Mouse (Mus musculus): ENCODE measurements around the gene Tnf. TPM values are rescaled to one million over a fixed set of nuclear protein-coding genes. Genes with fewer than 3 reads are reported as not detected.

The Tnf gene
- total RNA-seq (2015) (33.1 and 34.6 TPM in 2 replicates), total RNA-seq (2017) (28.2 and 30.0 TPM in 2 replicates)

DNA sequence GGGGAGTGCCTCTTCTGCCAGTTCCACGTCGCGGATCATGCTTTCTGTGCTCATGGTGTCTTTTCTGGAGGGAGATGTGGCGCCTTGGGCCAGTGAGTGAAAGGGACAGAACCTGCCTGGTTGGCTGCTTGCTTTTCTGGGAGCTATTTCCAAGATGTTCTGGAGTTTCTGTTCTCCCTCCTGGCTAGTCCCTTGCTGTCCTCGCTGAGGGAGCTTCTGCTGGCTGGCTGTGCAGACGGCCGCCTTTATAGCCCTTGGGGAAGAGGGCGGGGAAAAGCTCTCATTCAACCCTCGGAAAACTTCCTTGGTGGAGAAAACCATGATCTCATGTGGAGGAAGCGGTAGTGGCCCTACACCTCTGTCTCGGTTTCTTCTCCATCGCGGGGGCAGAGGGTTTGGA is at the start of gene Tnf:
TSS of gene Tnf (minus strand) at position 221 of the 400 bp plus-strand sequence.
- peak; percentile 68 for ATAC-seq (ENCODE audit: poor library complexity, severe bottlenecking)

DNA sequence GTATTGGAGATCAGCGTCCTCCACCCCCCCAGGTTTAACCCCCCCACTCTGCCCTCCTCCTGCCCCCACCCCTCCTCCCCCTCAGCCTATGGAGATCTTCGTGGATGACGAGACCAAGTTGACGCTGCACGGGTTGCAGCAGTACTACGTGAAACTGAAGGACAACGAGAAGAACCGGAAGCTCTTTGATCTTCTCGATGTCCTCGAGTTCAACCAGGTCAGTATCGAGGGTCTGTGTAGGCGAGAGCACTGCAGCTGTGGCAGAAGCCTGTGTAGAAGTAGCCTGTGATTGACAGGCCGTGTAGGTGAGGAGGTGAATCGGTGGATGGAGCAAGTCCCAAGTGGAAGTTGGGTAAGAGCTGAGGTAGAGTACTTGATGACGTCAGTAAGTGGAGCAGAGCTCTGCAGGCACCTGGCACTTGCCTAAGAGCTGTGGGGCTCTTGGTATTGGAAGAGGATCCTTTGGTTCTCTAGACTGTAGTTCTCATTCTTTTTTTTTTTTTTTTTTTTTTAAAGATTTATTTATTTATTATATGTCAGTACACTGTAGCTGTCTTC is 49.4 kb upstream of the Tnf start:
- peak; percentile 98 for ATAC-seq (ENCODE audit: poor library complexity, severe bottlenecking)

DNA sequence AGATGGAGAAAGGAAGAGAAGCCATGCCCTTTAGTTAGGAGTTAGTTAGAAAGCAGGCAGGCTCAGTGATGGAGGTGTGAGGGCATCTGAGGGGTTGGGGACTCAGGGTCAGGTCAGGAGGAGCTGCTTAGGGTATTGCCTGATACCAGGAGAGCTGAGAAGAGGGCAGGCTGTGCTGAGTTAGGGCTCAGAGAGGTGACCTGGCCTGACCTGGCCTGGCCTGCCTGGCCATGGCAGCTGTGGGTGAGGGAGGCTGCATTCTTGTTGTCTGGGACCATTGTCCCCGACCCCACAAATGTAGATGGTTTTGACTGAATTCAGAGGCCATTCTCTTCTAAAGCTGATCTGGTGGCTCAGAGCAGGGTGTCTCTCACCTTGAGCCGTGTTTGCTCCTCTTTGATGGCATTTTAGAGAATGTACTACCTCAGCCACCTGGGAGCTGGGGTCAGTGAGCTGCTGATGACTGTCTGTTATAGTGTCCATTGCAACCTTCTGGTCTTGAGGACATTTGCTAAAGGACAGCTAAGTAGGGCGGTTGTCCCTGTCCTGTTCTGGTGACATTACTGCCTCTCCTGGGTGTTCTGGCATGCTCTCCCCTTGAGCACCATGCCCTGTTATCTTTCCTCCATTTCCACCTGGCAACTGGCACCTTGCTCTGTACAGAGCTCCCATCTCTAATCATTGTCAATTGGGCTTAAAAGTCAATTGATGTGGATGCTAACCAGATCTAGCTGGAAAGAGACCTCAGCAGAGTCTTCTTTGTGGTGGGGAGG is 48.7 kb upstream of the Tnf start:
- ATAC-seq (ENCODE audit: poor library complexity, severe bottlenecking): no peak

DNA sequence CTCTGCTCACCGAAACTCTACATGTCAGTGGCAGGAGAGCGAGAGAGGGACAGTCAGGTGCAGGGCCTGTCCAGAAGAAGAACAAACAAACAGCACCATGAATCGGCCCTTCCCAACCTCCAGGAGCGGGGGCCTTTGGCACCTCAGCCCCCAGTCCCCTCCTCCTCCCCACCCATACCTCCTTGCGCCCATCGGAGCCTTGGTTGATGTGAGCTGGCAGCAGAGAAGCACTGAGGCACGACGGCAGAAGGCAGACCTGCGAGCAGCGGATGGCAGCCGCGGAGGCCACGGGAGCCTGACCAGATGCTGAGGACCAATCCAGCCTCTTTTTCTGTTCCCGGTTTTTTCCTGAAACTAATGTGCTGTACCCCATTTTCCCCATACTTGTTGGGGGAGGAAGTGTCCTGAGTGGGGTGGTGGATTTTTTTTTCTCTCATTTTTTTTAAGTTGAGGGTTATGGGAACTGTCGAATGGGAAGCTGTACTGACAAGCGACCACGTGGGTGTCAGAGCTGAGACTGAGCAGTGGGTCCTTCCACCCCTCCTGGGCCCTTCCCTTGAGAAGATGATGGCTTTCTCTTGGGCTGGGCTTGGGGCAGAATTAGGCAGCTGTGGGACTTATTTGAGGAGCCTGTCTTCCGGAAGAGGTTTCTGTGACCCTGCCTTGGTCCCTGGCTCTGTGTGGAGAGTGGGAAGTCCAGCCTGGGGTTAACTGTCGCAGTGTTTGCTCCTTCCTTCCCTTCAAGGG is 47.8 kb upstream of the Tnf start:
- no peak for ATAC-seq (ENCODE audit: poor library complexity, severe bottlenecking)

DNA sequence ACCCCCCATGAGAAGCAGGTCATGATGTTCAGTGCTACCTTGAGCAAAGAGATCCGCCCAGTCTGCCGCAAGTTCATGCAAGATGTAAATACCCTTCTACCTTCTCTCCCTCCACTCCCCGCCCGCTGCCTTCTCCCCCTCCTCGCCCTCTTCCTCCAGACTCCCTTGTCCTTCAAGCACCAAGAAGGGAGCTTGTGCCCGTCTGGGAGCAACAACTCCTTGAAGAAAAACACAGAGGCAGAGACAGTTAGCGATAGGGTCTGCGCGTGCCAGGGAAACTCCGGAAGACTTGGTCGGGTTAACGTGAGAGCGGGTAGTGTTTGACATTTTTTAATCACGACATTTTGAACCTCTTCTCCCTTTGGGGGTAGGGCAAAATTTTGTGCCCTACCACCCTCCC is 47.2 kb upstream of the Tnf start:
- no peak for ATAC-seq (ENCODE audit: poor library complexity, severe bottlenecking)

DNA sequence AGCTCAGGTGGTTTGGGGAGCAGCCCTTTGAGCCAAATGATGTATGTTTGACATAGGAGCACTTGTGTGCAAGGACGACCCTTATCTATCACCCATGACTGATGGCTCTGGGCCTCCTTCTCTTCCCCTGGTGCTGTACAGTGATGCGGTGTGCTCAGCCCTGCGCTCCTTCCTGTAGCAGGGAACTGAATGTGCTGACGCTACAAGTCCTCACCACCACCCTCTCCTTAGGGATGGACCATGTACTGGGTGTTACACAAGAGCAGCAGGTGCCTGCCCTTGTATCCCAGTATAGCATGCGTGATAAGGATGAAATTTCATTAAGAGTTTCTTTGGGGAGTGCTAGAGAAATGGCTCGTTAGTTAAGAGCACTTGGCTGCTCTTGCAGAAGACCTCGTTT is 45.3 kb upstream of the Tnf start:
- no peak for ATAC-seq (ENCODE audit: poor library complexity, severe bottlenecking)

DNA sequence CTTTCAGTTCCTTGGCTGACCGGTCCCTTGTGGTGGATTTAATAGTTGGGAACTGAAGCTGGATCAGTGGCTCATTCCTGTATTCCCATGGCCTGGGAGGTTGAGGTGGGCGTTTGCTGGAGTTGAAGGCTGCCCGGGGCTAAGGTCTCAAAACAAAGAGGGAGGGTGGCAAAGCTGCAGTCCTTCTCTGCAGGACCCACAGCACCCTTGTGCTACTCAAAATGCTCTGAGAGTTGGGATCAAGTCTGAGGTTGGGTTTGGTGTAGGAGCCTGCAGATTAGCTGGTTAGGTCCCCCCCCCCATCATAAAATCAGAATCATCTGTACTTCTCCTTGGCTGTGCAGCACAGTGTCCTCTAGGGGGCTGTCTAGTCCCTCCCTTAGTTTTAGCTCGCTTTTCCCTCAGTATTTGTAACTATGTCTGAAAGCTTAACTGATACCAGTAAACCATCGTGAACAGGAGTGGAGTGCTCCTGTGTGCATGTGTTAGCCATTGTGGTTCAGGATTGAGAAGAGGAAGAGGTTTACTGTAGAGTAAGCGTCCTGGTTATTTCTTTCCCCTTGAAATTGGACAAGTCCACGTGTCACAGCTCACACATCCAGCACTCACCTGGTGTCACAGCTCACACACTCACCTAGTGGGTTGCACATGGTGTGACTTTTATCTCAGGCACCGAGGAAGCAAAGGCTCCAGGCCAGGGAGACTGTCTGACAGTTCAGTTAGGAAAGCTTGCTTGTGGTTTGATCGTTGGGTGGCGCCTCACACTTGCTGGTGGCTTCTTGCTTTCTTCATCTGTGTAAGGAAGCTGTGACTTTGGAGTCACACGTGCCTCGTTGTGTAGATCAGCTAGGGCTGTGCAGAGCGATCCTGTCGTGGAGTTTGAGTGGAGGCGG is 44.2 kb upstream of the Tnf start:
- peak; percentile 25; the same call in 1 of the 2 replicates for ATAC-seq (ENCODE audit: poor library complexity, severe bottlenecking)

DNA sequence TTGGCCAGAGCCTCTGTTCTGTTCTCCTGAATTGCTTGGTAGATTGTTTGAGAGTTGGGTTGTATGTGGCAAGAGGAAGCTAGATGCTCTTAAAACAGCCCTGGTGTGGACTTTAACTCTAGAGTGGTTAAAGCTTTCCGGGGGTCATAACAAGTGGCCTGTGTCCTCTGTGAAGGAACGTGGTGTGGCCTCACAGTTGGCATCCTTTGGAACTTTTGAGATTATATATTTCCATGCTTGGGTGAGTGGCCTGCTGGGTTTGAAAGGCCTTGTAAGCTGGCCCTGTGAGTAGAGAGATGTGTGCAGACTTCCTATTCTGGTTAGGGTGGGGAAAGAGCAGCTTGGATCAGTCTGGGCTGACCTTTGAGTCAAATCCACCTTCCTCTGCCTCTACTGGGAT is 43.2 kb upstream of the Tnf start:
- ATAC-seq (ENCODE audit: poor library complexity, severe bottlenecking): no peak

DNA sequence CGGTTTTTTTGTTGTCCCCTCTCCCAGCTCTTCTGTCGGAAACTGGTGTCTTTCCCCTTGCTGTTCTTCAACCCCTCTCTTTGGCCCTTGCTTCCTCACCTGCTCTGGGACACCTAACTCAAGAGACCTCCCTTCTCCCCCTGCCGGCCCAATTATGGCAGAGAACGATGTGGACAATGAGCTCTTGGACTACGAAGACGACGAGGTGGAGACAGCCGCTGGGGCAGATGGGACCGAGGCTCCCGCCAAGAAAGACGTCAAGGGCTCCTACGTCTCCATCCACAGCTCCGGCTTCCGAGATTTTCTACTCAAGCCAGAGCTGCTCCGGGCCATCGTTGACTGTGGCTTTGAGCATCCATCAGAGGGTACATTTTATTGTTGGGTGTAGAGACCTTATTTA is 41.3 kb upstream of the Tnf start:
- no peak for ATAC-seq (ENCODE audit: poor library complexity, severe bottlenecking)

DNA sequence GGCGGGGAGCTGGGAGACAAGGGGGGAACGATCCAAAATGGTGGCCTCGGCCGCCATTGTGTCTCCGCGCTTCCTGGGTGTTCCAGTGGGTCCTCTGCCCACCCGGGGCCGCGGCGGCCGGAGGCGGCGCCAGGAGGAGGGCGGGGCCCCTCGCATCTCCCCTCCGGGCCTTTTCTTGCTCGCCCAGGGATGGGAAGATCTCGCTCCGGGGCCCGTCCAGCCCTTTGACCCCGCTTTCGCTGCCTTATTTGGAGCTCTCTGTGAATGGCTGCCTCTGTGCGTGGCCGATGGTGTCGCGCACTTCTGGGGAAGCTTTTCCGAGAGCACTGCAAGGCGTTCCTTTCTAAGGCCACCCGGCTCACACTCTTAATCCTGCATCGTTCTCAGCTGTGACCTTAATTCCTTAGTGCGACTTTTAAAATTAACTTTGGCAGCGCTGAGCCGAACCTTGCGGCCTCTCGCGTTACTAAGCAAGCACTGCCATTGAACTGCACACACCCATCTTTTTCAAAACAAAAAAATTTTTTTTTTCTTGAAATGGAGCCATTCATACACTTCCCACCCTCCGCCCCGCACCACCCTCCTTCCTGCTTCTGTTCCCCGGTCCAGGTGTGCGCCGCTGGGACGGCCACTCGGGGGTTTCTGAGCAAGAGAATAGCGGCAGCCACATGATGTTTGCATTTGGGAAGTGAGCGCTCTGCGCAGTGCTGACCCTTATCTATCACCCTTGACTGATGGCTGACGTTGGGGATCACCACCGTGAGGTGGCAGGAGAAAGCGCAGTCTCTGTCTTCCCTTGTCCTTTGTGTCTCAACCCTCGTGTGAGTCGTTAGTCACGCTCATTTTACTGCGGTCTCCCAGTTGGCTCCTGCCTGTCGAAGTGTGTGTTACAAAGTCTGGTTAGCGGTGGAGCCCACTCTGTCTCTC is 40.5 kb upstream of the Tnf start:
- peak; percentile 54 for ATAC-seq (ENCODE audit: poor library complexity, severe bottlenecking)

DNA sequence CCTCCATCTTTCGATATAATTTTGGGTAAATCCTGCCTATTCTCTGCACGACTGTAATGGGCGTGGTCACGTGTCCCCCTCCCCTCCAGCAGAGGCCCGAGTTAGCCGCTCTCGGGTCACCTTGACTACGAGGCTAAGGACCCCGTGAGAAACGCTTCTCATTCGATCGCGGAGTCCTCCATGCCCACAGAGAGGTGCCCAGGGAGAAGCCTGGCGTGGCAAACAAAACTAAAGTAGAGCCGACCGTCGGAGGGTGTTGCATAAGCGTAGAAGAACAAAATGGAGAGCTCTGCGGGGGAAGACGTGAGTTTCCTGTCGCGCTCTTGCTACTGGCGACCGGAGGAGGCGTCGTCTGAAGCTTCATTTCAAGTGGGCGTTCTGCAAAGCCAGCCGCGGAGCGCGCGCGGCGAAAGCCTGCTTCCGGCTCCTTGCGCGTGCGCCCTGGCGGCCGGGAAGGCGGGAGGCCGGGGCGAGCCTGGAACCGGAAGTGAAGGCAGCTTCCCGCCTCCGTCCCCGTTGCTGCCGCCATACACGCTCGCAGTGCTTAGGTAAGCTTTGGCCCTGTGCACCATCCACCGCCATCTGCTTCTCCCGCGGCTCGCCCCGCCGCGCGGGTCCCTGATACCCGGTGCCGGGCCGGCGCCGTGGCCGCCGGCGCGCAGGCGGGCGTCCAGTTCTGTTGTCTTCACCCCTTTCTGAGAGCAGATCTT is 39.7 kb upstream of the Tnf start, which contains the start of gene Ddx39b:
TSS of gene Ddx39b (plus strand) at position 442 of the 710 bp plus-strand sequence.
- peak; percentile 65 for ATAC-seq (ENCODE audit: poor library complexity, severe bottlenecking)

DNA sequence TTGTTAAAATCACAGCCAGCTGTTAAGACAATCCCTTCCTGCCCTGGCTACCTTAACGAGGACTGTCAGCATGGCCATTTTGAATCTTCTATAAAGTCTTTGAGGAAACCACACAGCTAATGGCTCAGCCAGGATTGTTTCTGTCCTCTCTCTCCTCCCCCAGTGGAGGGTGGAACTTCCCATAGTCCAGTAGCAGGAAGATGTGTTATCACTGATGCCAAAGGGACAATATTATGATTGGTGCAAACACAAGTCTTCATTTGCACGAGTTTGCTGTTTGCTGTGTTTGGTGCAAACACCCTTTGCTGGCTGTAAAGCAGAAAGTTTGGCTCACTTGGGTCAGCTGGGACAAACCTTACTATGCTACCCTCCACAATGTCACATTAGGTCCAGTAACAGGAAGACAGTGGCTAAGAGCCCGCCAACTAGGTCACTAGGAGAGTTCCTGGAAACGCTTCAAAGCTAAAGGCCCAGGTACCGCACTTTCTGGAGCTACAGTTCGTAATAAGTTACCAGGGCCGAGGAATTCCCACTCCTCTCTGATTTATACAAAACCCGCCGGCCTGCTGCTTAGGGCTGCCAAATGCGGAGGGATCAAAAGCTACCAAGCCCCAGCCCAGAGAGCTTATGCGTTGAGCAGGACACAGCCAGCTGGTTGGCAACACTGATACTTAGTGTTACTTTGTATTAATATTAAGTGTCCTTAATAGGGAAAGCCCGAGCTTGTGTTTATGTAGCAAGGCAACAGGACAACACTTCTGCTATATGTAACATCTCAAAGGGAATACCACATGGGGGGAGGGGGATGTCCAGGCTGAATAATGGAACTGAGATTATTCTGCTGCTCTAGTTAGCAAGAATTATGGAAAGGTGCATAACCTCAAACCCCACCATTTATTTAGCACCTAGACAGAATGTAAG is 38.8 kb upstream of the Tnf start:
- no peak for ATAC-seq (ENCODE audit: poor library complexity, severe bottlenecking)

DNA sequence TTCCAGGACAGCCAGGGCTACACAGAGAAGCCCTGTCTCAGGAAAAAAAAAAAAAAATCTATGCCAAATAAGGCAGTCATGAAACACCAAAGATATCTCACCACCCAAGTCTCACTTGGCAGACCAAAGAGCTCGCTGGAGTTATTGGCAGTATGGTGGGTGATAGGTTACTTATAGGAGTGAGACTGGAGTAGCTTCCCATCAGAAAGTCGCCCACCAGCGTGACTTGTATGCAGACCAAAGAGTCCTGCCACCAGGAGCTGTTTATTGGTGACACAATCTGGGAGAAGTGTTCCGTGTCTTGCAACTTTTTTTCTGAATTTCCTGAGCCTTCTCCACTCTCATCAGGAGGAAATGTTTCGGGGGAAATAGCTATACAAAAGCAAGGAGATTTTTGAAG is 37.9 kb upstream of the Tnf start:
- no peak for ATAC-seq (ENCODE audit: poor library complexity, severe bottlenecking)

DNA sequence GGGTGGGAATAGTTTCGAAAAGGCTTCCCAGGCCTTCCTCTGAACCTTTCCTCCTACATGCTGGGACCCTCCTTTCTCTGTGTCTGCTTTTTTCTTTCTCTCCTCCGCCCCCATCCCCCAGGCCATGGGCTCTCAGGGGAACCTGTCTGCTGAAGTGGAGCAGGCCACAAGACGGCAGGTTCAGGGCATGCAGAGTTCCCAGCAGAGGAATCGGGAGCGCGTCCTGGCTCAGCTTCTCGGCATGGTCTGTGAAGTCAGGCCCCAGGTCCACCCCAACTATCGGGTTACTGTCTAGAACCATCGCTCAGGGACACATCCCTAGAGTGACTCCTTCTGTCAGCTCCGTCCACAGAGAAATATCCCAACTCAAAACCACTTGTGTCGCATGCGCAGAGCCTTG is 35.7 kb upstream of the Tnf start:
- ATAC-seq (ENCODE audit: poor library complexity, severe bottlenecking): no peak

DNA sequence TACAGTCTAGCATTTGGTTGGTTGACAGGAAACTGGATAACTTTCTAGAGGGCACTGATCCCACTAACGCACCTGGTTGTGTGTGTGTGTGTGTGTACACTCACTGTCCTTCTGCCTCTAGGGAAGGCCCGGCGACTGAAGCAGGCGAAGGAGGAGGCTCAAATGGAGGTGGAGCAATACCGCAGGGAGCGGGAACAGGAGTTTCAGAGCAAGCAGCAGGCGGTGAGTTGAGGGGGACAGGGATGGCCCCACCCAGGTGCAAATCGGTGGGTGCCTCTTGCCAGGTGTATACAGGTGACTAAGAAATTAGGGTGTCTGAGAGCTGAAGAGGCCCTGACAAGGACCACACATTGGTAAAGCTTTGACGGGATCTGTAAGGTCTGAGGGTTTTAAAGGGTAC is 35.2 kb upstream of the Tnf start:
- no peak for ATAC-seq (ENCODE audit: poor library complexity, severe bottlenecking)

DNA sequence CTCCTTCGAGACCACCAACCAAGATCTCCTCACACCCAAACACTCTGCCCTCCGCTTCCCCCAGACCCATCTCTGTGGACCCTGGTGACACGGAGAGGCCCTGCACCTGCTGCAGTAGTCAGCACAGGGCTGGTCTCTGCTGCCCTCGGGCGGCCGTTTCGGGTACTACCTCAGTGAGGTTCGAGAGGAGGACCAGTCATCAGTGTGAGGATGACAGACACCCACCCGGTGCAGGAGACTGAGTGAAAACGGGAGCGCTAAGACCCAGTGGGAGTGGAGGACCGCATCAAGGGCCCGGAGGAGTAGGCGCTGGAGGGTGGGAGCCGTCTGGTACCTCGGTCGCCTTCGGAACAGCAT is 34.6 kb upstream of the Tnf start:
- peak; percentile 70 for ATAC-seq (ENCODE audit: poor library complexity, severe bottlenecking)

DNA sequence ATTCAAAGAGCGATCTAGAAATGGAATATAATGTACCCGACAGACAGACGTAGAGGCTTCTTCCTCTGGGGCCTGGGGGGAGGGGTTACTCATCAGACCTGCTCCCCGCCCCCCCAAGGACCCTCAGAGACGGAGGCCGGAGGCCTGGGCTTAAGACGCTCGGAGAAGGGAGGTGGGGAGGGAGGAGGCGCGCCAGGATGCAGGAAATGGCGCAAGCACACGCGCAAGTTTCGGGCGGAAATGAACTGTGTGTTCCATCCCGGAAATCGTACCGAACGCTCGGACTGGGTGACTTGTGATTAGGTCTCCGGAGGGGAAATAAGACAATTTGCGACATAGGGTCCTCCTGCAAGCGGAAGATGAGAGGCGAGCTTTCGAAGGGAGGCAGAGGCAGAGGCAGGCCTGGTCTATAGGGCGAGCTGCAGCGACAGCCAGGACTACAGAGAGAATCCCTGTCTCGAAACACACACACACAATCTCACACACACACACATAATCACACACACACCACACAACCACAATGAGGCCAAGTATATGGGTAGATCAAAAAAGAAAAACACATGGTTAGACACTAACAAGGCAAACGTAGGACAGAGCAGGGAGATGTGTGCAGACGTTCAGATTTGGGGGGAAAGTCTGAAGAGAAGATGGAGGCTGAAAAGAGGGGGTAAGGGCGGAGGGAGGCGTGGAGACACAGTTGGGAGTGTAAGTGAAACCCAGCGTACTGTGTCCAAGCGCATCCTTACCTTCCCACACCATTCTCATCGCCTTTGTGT is 34.0 kb upstream of the Tnf start, which contains the start of gene Nfkbil1:
TSS of gene Nfkbil1 (minus strand) at position 179 of the 776 bp plus-strand sequence.
- ATAC-seq (ENCODE audit: poor library complexity, severe bottlenecking): peak; percentile 69
